Mouse (Mus musculus): ENCODE measurements at regions not wholly inside any gene's neighbourhood (a gene's known extent, or its start where the extent isn't known, plus 50 kb on each side); places are given as distances from the start of the nearest gene placed in this dataset.

GRCm38 (mm10) chr16:12785828-12786227, 323.7 kb upstream of the Ercc4 start:
- Histone ChIP-seq H3K9me3 (ENCODE audit: control insufficient read depth, low read length) (no peaks in the 10 kb centered on the region), H3K9ac (ENCODE audit: low read length) (no peak overlapping the region), H3K27me3 (ENCODE audit: control insufficient read depth, insufficient read depth, low read length) (no peaks in the 10 kb centered on the region), H3K4me1 (replicated peaks; ENCODE audit: control insufficient read depth, insufficient read depth) (no peaks in the 10 kb centered on the region), H3K36me3 (ENCODE audit: control insufficient read depth, insufficient read depth, low read length) (no peaks in the 10 kb centered on the region), H3K4me3 (ENCODE audit: low read depth, low read length) (no peak overlapping the region), H3K27ac (replicated peaks) (no peak overlapping the region), H3K4me2 (replicated peaks; ENCODE audit: low read depth) (no peak overlapping the region)
- 47% methylated on average over 1 of the region's 1 CpGs for WGBS
- DNase-seq (ENCODE audit: low spot score) (no peak), ATAC-seq (ENCODE audit: low FRiP score, low TSS enrichment) (no peak)
- TF ChIP-seq EP300 (optimal IDR thresholded peaks at IDR 0.05): no peak
- no peak for TF ChIP-seq CTCF (IDR thresholded peaks at IDR 0.05; ENCODE audit: low read depth)

GRCm38 (mm10) chr16:12798523-12798922, 311.0 kb upstream of the Ercc4 start:
- Histone ChIP-seq H3K36me3 (ENCODE audit: control insufficient read depth, insufficient read depth, low read length) (no peaks in the 10 kb centered on the region), H3K9me3 (ENCODE audit: control insufficient read depth, low read length) (no peaks in the 10 kb centered on the region), H3K9ac (ENCODE audit: low read length) (no peak overlapping the region), H3K27ac (replicated peaks) (no peak overlapping the region), H3K4me3 (ENCODE audit: low read depth, low read length) (no peak overlapping the region), H3K4me2 (replicated peaks; ENCODE audit: low read depth) (no peak overlapping the region), H3K27me3 (ENCODE audit: control insufficient read depth, insufficient read depth, low read length) (no peaks in the 10 kb centered on the region), H3K4me1 (replicated peaks; ENCODE audit: control insufficient read depth, insufficient read depth) (no peaks in the 10 kb centered on the region)
- ATAC-seq (ENCODE audit: low FRiP score, low TSS enrichment) (no peak), DNase-seq (ENCODE audit: low spot score) (no peak)
- WGBS: 71% methylated on average over 2 of the region's 2 CpGs
- TF ChIP-seq EP300 (optimal IDR thresholded peaks at IDR 0.05) (no peak), CTCF (IDR thresholded peaks at IDR 0.05; ENCODE audit: low read depth) (no peak)

- 74% methylated on average over 1 of the region's 1 CpGs for WGBS
- no peaks in the 10 kb centered on the region for H3K9me3 ChIP-seq (ENCODE audit: control insufficient read depth, low read length)
- H3K4me1 ChIP-seq (replicated peaks; ENCODE audit: control insufficient read depth, insufficient read depth): no peaks in the 10 kb centered on the region
- TF ChIP-seq CTCF (IDR thresholded peaks at IDR 0.05; ENCODE audit: low read depth): no peak
- TF ChIP-seq EP300 (optimal IDR thresholded peaks at IDR 0.05): no peak
- H3K4me3 ChIP-seq (ENCODE audit: low read depth, low read length): no peak overlapping the region
- no peaks in the 10 kb centered on the region for H3K36me3 ChIP-seq (ENCODE audit: control insufficient read depth, insufficient read depth, low read length)
- no peak overlapping the region for H3K9ac ChIP-seq (ENCODE audit: low read length)
- no peak overlapping the region for H3K27ac ChIP-seq (replicated peaks)
- DNase-seq (ENCODE audit: low spot score) (no peak), ATAC-seq (ENCODE audit: low FRiP score, low TSS enrichment) (no peak)
- no peak overlapping the region for H3K4me2 ChIP-seq (replicated peaks; ENCODE audit: low read depth)
- no peaks in the 10 kb centered on the region for H3K27me3 ChIP-seq (ENCODE audit: control insufficient read depth, insufficient read depth, low read length)
These were observed 309.3 kb upstream of the Ercc4 start for GRCm38 (mm10) chr16:12800181-12800580.

- no peaks in the 10 kb centered on the region for H3K4me1 ChIP-seq (replicated peaks; ENCODE audit: control insufficient read depth, insufficient read depth)
- no peak for TF ChIP-seq EP300 (optimal IDR thresholded peaks at IDR 0.05)
- no peak for TF ChIP-seq CTCF (IDR thresholded peaks at IDR 0.05; ENCODE audit: low read depth)
- no peak for ATAC-seq (ENCODE audit: low FRiP score, low TSS enrichment)
- H3K4me3 ChIP-seq (ENCODE audit: low read depth, low read length): no peak overlapping the region
- H3K27me3 ChIP-seq (ENCODE audit: control insufficient read depth, insufficient read depth, low read length): no peaks in the 10 kb centered on the region
- H3K9ac ChIP-seq (ENCODE audit: low read length): no peak overlapping the region
- no peak overlapping the region for H3K27ac ChIP-seq (replicated peaks)
- DNase-seq (ENCODE audit: low spot score): no peak
- 59% methylated on average over 1 of the region's 1 CpGs for WGBS
- no peaks in the 10 kb centered on the region for H3K9me3 ChIP-seq (ENCODE audit: control insufficient read depth, low read length)
- no peaks in the 10 kb centered on the region for H3K36me3 ChIP-seq (ENCODE audit: control insufficient read depth, insufficient read depth, low read length)
- no peak overlapping the region for H3K4me2 ChIP-seq (replicated peaks; ENCODE audit: low read depth)
These were observed 306.8 kb upstream of the Ercc4 start for GRCm38 (mm10) chr16:12802651-12803050.

- WGBS: 57% methylated on average over 8 of the region's 8 CpGs
- Histone ChIP-seq H3K4me1 (replicated peaks; ENCODE audit: control insufficient read depth, insufficient read depth) (no peaks in the 10 kb centered on the region), H3K9ac (ENCODE audit: low read length) (no peak overlapping the region), H3K36me3 (ENCODE audit: control insufficient read depth, insufficient read depth, low read length) (no peaks in the 10 kb centered on the region), H3K27ac (replicated peaks) (no peak overlapping the region), H3K4me2 (replicated peaks; ENCODE audit: low read depth) (no peak overlapping the region), H3K4me3 (ENCODE audit: low read depth, low read length) (no peak overlapping the region), H3K9me3 (ENCODE audit: control insufficient read depth, low read length) (no peaks in the 10 kb centered on the region), H3K27me3 (ENCODE audit: control insufficient read depth, insufficient read depth, low read length) (no peaks in the 10 kb centered on the region)
- DNase-seq (ENCODE audit: low spot score): no peak
- TF ChIP-seq CTCF (IDR thresholded peaks at IDR 0.05; ENCODE audit: low read depth): no peak
- ATAC-seq (ENCODE audit: low FRiP score, low TSS enrichment): no peak
These were observed 302.1 kb upstream of the Ercc4 start for GRCm38 (mm10) chr16:12807351-12807871.

GRCm38 (mm10) chr16:12811088-12811487, 298.4 kb upstream of the Ercc4 start:
- Histone ChIP-seq H3K27ac (replicated peaks) (no peak overlapping the region), H3K9me3 (ENCODE audit: control insufficient read depth, low read length) (no peaks in the 10 kb centered on the region), H3K4me3 (ENCODE audit: low read depth, low read length) (no peak overlapping the region), H3K27me3 (ENCODE audit: control insufficient read depth, insufficient read depth, low read length) (no peaks in the 10 kb centered on the region), H3K9ac (ENCODE audit: low read length) (no peak overlapping the region), H3K36me3 (ENCODE audit: control insufficient read depth, insufficient read depth, low read length) (no peaks in the 10 kb centered on the region), H3K4me2 (replicated peaks; ENCODE audit: low read depth) (no peak overlapping the region), H3K4me1 (replicated peaks; ENCODE audit: control insufficient read depth, insufficient read depth) (no peaks in the 10 kb centered on the region)
- 62% methylated on average over 2 of the region's 2 CpGs for WGBS
- DNase-seq (ENCODE audit: low spot score): no peak
- TF ChIP-seq EP300 (optimal IDR thresholded peaks at IDR 0.05) (no peak), CTCF (IDR thresholded peaks at IDR 0.05; ENCODE audit: low read depth) (no peak)
- ATAC-seq (ENCODE audit: low FRiP score, low TSS enrichment): no peak
